Mouse (Mus musculus): ENCODE measurements at regions not wholly inside any gene's neighbourhood (a gene's known extent, or its start where the extent isn't known, plus 50 kb on each side); places are given as distances from the start of the nearest gene placed in this dataset.
"Not testable (repeated sequence)": the region's sequence is repeated elsewhere in the genome, so short reads cannot be mapped to it uniquely, and the experiment has no call there.

DNA sequence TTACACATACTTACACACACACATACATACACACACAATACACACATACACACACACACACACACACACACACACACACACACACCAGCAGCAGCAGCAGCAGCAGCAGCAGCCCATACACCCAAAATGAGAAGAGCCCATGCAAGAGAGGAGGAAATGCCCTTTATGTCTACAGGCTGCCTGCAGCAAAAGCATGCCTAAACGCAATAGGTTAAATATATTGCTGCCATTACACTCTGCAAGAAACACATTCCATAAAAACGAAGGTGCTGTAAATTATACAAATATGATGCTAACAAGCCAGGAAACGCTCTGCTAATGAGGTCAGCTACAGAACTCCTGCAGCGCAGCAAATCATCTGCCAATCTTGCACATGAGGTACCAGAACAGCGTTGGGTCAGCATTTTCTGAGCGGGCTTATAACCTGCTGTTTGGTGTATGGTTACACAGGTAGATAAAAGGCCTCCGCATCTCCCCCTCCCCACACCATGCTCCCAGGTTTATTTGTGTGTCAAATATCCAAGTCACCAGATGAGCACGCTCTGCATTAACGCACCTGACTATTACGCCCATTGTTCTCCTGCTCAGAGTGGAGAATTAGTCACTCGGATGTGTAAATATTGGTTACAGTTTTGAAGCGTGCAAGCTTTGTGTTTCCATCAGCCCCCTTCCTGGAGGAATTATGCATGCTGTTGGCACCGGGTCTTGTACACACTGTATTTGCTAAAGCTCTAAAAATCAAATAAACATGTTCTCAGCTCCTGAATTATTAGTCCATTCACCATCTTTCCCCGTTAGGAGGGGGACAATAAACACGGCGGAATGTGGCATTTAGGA lies 214.0 kb upstream of the Zfp703 start:
- no peak for ATAC-seq

- no peak for ATAC-seq
Observed at GRCm38 (mm10) chr8:26768474-26769229, 208.5 kb upstream of the Zfp703 start.

- ATAC-seq, result no peak
Observed at GRCm38 (mm10) chr8:26770424-26770886, 206.7 kb upstream of the Zfp703 start.

DNA sequence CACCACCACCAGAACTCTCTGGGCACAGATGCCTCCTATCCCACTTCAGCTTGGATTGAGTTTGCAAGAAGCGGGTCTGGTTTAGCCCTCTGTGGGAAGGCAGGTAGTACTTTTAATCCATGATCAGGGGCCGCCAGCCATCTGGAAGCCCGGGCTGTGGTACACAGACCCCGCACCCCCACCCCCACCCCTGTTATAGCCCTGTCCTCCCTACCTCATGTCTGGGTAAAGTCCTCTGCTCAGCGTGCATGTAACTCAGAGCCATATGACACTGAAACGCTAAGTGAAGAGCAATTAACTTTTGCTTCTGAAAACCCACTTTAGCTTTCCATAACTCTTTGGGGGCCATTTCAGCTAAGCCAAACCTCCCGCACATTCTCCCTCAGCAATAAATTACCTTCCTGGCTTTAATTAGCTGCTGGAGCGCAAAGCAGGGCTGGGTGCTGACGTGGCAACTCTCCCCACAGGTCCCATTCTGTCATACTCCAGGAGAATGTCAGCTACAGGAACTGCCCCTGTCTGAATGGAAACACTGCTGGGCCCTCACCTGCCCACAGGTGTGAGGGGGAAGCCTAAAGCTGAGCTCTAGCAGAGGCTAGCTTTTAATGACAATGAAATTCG lies 198.1 kb upstream of the Zfp703 start:
- ATAC-seq, result no peak

- ATAC-seq, result no peak
Observed at GRCm38 (mm10) chr8:26780515-26780914, 196.6 kb upstream of the Zfp703 start.

DNA sequence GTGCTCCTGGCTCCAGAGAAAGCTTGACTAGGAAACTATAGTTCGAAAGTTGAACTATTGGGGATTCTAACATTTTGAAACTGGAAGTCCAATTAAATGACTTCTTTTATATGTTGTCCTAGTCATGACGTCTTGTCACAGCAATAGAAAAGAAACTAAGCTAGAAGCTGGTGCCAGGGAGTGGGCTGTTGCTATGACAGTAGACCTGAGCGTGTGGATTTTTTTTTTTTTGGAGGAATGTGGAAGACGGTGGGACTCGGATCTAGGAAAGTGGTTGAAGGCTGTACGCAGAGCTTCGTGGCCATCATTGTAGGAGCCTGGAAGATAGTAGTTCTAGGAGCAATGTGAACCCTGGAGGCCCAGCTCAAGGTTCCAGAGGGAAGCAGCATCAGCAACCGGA lies 194.2 kb upstream of the Zfp703 start:
- not testable (repeated sequence) for ATAC-seq

- no peak for ATAC-seq
Observed at GRCm38 (mm10) chr8:26784381-26784780, 192.7 kb upstream of the Zfp703 start.

DNA sequence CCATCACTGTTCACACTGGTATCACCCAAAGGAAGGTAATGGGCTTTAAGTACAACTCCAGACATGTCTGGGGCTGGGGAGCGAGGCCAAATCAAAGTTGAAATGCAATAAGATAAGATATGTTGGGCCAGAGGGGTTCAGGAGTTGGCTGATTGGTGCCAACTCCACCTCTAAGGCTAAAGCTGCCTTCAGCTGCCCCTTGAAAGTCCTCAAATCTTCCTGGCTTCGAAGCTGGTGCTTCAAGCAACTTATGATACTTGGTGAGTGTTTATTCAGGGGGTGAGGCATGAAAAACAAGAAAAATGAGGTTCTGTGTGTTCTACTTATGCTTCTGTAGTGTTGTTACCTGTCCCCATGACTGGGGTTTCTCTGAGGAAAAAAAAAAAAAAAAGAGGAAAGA lies 185.3 kb upstream of the Zfp703 start:
- ATAC-seq, result no peak

GRCm38 (mm10) chr8:26793606-26794292 lies 183.4 kb upstream of the Zfp703 start:
- no peak for ATAC-seq

DNA sequence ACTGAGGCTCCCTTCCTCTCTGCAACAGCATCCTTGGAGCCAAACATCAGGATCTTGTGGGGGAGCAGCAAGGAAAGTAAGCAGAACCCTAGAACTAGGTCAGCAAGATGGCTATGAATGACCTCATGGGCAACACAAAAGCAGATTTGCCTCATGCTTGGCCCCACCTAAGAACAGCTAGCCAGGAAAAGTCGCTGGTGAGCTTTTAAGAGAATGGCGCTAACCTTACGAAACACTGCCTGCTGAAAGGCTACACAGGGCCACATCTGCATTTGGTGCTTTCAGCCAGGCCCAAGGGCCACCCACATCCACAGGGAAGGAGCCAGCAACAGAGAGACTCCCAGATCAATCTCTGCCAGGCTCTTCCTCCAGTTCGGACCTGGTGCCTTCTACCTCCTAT lies 182.7 kb upstream of the Zfp703 start:
- ATAC-seq, result no peak

DNA sequence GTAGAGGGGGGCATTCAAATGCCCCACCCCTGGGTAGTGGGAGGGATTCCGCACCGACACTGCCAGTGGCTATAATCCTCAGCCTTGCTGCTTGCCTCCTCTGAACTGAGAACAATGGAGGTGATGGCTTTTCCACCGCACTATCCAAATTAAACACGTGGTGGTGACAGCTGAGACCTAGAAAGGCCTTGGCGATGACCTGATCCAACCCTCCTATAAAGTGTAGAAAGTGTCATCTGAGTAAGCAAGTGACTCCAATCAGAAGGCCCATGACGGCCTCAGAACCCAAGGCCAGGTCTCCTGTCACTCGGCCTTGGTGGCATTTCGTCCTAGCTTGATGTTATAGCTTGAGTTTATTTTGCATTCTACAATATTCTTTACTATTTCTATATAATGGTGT lies 181.5 kb upstream of the Zfp703 start:
- ATAC-seq, result no peak

DNA sequence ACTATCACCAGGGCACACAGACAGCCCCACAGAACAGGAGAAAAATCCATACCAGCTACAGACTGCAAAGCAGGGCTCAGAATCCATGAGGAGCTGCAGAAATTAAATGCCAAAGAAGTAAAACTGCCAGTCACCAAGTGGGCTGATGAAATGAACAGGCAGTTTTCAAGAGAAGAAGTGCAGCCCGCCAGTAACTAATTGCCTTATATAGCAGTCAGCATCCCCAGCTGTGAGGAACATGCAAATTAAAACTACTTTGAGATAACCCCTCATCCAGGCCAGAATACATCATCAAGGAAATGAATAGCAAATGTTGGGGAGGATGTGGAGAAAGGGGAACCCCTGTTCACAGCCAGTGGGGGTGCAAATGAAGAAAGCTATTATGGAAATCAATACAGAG lies 177.3 kb upstream of the Zfp703 start:
- no peak for ATAC-seq

DNA sequence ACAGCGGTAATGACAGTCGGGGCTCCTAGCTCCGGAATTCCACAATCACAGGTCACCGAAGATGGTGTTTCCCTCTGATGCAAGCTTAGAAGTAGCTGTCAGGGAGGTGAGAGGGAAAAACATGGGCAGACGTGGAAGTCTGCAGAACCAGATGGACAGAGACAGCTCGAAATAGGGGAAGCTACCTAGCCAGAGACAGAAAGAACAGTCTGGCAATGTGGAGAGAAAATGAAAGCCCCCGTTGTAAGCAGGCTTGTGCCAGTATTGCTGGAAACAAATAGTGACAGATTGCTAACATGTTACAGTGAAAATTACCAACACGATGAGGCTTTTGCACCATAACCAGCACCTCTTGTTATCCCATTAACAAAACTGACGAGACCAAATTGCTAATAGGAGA lies 173.0 kb upstream of the Zfp703 start:
- no peak for ATAC-seq

- no peak for ATAC-seq
Observed at GRCm38 (mm10) chr8:26804901-26805341, 172.2 kb upstream of the Zfp703 start.

GRCm38 (mm10) chr8:26805371-26805821 lies 171.7 kb upstream of the Zfp703 start:
- no peak for ATAC-seq

GRCm38 (mm10) chr8:26808111-26808651 lies 168.9 kb upstream of the Zfp703 start:
- ATAC-seq, result no peak

DNA sequence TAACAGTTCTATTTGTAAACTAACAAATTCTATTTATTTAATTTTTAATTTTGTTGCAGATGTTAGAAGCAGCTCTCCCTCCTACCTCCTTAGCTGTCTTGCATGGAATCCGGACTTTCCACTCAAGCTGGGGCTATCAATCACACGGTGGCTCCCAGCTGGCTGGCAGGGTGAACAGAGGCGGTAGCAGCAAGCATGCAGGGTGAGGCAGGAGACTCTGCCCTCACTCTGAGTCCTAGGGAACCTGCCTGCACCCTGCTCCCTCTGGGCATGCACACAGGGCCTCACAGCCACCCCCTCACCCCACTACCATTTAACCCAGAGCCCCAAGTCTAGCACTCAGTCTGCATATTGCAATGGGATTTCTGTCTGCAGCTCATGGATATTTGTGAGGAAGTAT lies 168.4 kb upstream of the Zfp703 start:
- no peak for ATAC-seq

- ATAC-seq, result no peak
Observed at GRCm38 (mm10) chr8:26809943-26810342, 167.2 kb upstream of the Zfp703 start.

GRCm38 (mm10) chr8:26811533-26812236 lies 165.4 kb upstream of the Zfp703 start:
- ATAC-seq, result no peak

DNA sequence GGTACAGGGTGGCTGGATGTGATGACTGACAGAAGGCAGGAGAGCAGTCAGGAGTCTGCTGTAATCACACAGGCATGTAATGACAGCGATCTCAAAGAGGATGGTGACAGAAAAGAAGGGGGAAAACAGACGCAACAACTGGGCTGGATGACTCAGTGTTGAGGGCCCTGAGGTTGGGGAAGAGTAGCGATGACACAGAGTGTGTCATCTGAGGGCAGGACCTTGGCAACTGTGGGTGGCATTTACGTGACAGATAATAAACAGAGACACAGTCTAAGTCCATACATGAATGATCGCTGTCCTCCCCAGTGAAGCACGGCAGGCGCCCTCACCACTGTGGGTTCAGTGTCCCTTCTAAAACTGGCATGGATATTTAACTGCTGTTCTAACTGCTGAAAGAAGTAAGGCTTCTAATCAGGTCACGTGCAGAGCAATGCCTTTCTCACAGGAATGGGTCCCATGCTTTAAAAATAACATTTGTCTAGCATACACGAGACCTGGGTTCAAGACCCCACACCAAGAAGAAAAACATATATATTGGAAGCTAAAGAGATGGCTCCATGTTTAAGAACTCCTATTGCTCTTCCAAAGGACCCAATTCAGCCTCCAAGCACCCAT lies 163.8 kb upstream of the Zfp703 start:
- no peak for ATAC-seq

DNA sequence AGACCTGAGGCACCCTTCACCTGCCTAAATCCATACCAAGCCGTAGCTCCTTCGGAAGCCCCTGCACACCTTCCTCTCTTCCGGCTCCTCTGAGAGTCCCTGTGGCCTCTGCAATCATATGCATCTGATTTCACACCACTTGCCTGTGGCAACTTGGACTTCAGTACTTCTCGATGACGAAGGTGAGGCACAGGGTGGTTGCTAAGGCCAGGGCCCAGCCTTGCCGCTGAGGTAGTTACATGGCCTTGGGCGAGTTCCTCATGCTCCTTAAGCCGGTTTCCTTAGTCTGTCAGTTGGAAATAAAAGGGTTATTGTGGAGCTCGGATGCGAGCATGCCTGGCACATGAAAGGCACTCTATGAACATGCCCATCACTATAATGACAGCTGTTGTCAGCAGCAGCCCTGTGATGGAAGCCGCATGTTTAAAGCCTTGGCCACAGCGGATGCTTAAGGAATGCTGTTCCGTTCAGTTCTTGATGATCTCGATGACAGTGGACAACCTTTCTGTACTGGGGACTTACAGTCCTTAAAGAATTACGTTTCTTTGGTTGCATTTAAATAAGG lies 162.0 kb upstream of the Zfp703 start:
- no peak for ATAC-seq
